Mouse (Mus musculus) frontal cortex, adult (tissue): ENCODE results near the gene Snrnp70.
"Not testable (repeated sequence)": the region's sequence is repeated elsewhere in the genome, so short reads cannot be mapped to it uniquely, and the experiment has no call there.

ENCODE experiments used
- ATAC-seq: cut with Nextera tagmentation; 2 replicates; pipeline ENCODE4 v1.9.2; 2017; ENCODE audit warnings: mild to moderate bottlenecking, moderate library complexity, mixed read lengths; ENCODE audit not compliant: low TSS enrichment

The Snrnp70 gene

GRCm38 (mm10) chr7:45368178-45368577, 27.4 kb downstream of the Snrnp70 start:
- ATAC-seq, result no peak

- ATAC-seq, result peak; percentile 56
Measured at GRCm38 (mm10) chr7:45367020-45367880, 28.3 kb downstream of the Snrnp70 start.

GRCm38 (mm10) chr7:45366652-45367019, 28.9 kb downstream of the Snrnp70 start, which contains the start of gene Ppfia3:
Ppfia3 (minus strand) TSS chr7:45367019.
- ATAC-seq, result no peak

GRCm38 (mm10) chr7:45365742-45366651, 29.5 kb downstream of the Snrnp70 start:
- ATAC-seq, result no peak

- no peak for ATAC-seq
Measured at GRCm38 (mm10) chr7:45363983-45364382, 31.6 kb downstream of the Snrnp70 start.

- ATAC-seq, result no peak
Measured at GRCm38 (mm10) chr7:45362801-45363200, 32.7 kb downstream of the Snrnp70 start.

GRCm38 (mm10) chr7:45361243-45361804, 34.2 kb downstream of the Snrnp70 start:
- peak; percentile 56 for ATAC-seq

- ATAC-seq, result peak; percentile 35; the same call in 1 of the 2 replicates
Measured at GRCm38 (mm10) chr7:45360404-45361125, 35.0 kb downstream of the Snrnp70 start.

GRCm38 (mm10) chr7:45359081-45359480, 36.5 kb downstream of the Snrnp70 start:
- ATAC-seq, result not testable (repeated sequence)

- ATAC-seq, result no peak
Measured at GRCm38 (mm10) chr7:45356087-45356486, 39.5 kb downstream of the Snrnp70 start.

GRCm38 (mm10) chr7:45355318-45356020, 40.1 kb downstream of the Snrnp70 start:
- ATAC-seq, result no peak

GRCm38 (mm10) chr7:45353041-45353440, 42.5 kb downstream of the Snrnp70 start:
- no peak for ATAC-seq

- ATAC-seq, result no peak
Measured at GRCm38 (mm10) chr7:45346905-45347304, 48.6 kb downstream of the Snrnp70 start.

GRCm38 (mm10) chr7:45343543-45343942, 52.0 kb downstream of the Snrnp70 start:
- ATAC-seq, result no peak

GRCm38 (mm10) chr7:45342081-45342480, 53.5 kb downstream of the Snrnp70 start:
- ATAC-seq, result no peak

GRCm38 (mm10) chr7:45341303-45341702, 54.2 kb downstream of the Snrnp70 start:
- ATAC-seq, result peak; percentile 73

- ATAC-seq, result no peak
Measured at GRCm38 (mm10) chr7:45340669-45341068, 54.9 kb downstream of the Snrnp70 start.

GRCm38 (mm10) chr7:45340066-45340442, 55.5 kb downstream of the Snrnp70 start:
- ATAC-seq, result no peak

GRCm38 (mm10) chr7:45339410-45340065, 56.0 kb downstream of the Snrnp70 start:
- no peak for ATAC-seq

- ATAC-seq, result no peak
Measured at GRCm38 (mm10) chr7:45338161-45338911, 57.2 kb downstream of the Snrnp70 start.
